Mouse (Mus musculus) liver, adult 2 months (tissue): ENCODE data around the gene Daxx. TPM values are rescaled to one million over a fixed set of nuclear protein-coding genes. Genes with fewer than 3 reads are reported as not detected.
"Not testable (repeated sequence)": the region's sequence is repeated elsewhere in the genome, so short reads cannot be mapped to it uniquely, and the experiment has no call there.

Experiments used
- DNase-seq: peaks from one replicate; pipeline ENCODE4 v3.0.0-alpha.2; 2011; ENCODE audit warnings: low read depth, low spot score; ENCODE audit errors: extremely low read depth
- H3K27ac ChIP-seq: fragments of 200-500 bp; replicated peaks from 2 replicates; pipeline ENCODE4 v1.5.1; 2012; ENCODE audit warnings: low read depth, mild to moderate bottlenecking, control low read depth, inconsistent platforms, low read length; ENCODE audit not compliant: insufficient read depth
- H3K27me3 ChIP-seq: fragments of 200-500 bp; 2 replicates; pipeline ENCODE4 v1.6.1; 2012; ENCODE audit warnings: mild to moderate bottlenecking, moderate library complexity, low read length, inconsistent platforms; ENCODE audit not compliant: control insufficient read depth, insufficient read depth
- H3K36me3 ChIP-seq: fragments of 200-500 bp; 2 replicates; pipeline ENCODE4 v1.6.1; 2012; ENCODE audit warnings: low read length, inconsistent platforms; ENCODE audit not compliant: control insufficient read depth, insufficient read depth
- H3K4me1 ChIP-seq: fragments of 200-500 bp; 2 replicates; pipeline ENCODE4 v1.6.1; 2011; ENCODE audit warnings: low read length; ENCODE audit not compliant: control insufficient read depth, insufficient read depth
- H3K4me3 ChIP-seq: fragments of 200-500 bp; 2 replicates; pipeline ENCODE4 v1.5.1; 2011; ENCODE audit warnings: low read depth, mild to moderate bottlenecking, control low read depth, low read length, moderate library complexity; ENCODE audit not compliant: insufficient read depth
- H3K79me2 ChIP-seq: fragments of 200-500 bp; 2 replicates; pipeline ENCODE4 v1.6.1; 2012; ENCODE audit warnings: inconsistent platforms, mild to moderate bottlenecking, low read length, moderate library complexity; ENCODE audit not compliant: control insufficient read depth, insufficient read depth
- H3K9ac ChIP-seq: fragments of 200-500 bp; 2 replicates; pipeline ENCODE4 v1.6.1; 2012; ENCODE audit warnings: low read depth, mild to moderate bottlenecking, control low read depth, inconsistent platforms, low read length
- CTCF ChIP-seq: fragments of 200-500 bp; IDR thresholded peaks from 2 replicates; pipeline ENCODE4 v1.5.1; 2011; ENCODE audit warnings: low read depth, low read length, control low read depth
- POLR2A ChIP-seq: fragments of 200-500 bp; IDR thresholded peaks from 2 replicates; pipeline ENCODE4 v1.6.1; 2011; ENCODE audit warnings: low read length, control low read depth; ENCODE audit not compliant: insufficient read depth; ENCODE audit errors: extremely low read depth
- WGBS: fragments of 180-500 bp; shearing (Covaris S2); methylation state at CpG from one replicate; pipeline ENCODE4 v1.1.7; 2018; 5-methylcytosine and 5-hydroxymethylcytosine counted together
- polyA plus RNA-seq: library from polyadenylated mRNA; depleted of rRNA; stranded (reverse); fragments of >200 nt; gene quantifications from 2 replicates; pipeline ENCODE4 v1.2.3, GENCODE M21; 2012
- total RNA-seq: library from RNA; depleted of rRNA; stranded (reverse); fragments of >200 nt; gene quantifications from 2 replicates; pipeline ENCODE4 v1.2.3, GENCODE M21; 2014

The Daxx gene
- total and polyA plus RNA-seq, 2 experiments: 10.2 to 30.8 TPM

DNA sequence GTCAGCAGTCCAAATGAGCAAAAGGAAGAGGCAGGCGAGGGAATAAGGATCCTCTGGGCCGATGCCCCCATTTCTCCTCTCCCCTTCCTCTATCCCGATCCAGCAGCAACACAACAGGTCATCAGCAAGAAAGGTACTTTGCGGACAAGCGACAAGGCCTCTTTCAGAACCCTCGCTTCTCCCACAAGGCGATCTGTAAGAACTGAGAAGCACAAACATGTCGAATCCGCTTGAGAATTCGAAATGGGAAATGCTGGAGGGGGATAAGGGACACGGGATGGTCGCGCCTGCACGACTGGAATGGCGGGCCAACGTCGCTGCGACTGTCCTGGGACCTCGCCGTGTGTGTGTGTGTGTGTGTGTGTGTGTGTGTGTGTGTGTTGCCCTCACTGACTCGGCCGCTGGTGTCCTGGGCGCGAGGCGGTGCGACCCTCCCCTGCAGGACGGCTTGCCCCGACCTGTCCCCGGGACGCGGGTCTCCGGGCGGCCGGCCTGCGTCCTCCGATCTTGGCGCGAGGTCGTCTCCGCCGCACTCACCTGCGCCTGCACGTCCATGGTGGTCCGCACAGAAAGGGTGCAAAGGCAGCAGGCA is 19.2 kb upstream of the Daxx start:
- not testable (repeated sequence) for H3K36me3 ChIP-seq, H3K79me2 ChIP-seq, DNase-seq, H3K4me1 ChIP-seq, H3K27me3 ChIP-seq, H3K27ac ChIP-seq
- 2% methylated on average over 44 of the region's 44 CpGs for WGBS
- Histone ChIP-seq H3K4me3 (peak overlapping the region; percentile 82), H3K9ac (peak overlapping the region; percentile 71)

DNA sequence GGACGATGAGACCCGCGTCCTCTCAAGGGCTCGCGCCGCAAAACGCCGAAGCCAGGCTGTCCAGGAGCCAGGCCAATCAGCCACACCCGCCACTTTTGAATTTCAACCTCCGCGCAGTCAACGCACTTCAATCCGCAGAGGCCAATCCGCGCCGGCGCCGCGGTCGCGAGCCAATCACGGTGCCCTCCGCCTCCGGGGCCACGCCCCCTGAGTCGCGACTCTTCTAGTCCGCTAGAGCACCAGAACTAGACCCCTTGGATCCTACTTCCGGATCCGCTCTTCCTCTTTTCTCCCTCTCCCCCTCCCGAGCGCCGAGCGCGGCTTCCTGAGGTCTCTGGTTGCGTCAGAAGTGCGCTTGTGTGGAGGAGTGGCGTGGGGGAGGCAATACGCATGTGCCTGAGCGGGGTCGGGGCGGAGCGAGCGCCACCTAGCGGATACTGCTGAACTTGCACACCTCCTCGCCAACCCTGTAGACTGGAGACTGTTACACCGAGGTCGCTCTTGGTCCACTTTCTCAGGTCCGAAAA is 18.6 kb upstream of the Daxx start, which contains the start of gene Kifc1:
Gene Kifc1 (minus strand): TSS at position 129 of the 527 bp plus-strand sequence.
- Histone ChIP-seq H3K27me3 (no peaks in the 10 kb centered on the region), H3K27ac (no peak within 1 kb of the TSS), H3K9ac (peak within 1 kb of the TSS; percentile 71), H3K4me1 (no peaks in the 10 kb centered on the region; the same call in 1 of the 2 replicates), H3K36me3 (no peaks in the 10 kb centered on the region), H3K4me3 (peak within 1 kb of the TSS; percentile 82), H3K79me2 (0 out of 2 replicates have a peak, but pooled peaks cover 6% of the 10 kb centered on the region)
- TF ChIP-seq POLR2A: no peak
- TF ChIP-seq CTCF: peak; percentile 97
- under 1% methylated on average over 49 of the region's 49 CpGs for WGBS
- DNase-seq: peak; percentile 96

- H3K27me3 ChIP-seq: no peaks in the 10 kb centered on the region
- no peak overlapping the region for H3K27ac ChIP-seq
- H3K36me3 ChIP-seq: no peaks in the 10 kb centered on the region
- no peak overlapping the region for H3K9ac ChIP-seq
- 0 out of 2 replicates have a peak, but pooled peaks cover 6% of the 10 kb centered on the region for H3K79me2 ChIP-seq
- no peak for TF ChIP-seq POLR2A
- no peak for TF ChIP-seq CTCF
- 37% methylated on average over 2 of the region's 2 CpGs for WGBS
- no peak for DNase-seq
- no peak overlapping the region for H3K4me3 ChIP-seq
- H3K4me1 ChIP-seq: no peaks in the 10 kb centered on the region; the same call in 1 of the 2 replicates
Measured at GRCm38 (mm10) chr17:33891357-33891756, 17.9 kb upstream of the Daxx start.

- not testable (repeated sequence) for H3K4me3 ChIP-seq, H3K36me3 ChIP-seq, H3K4me1 ChIP-seq, H3K27me3 ChIP-seq, DNase-seq, H3K27ac ChIP-seq, H3K9ac ChIP-seq, H3K79me2 ChIP-seq
- 76% methylated on average over 6 of the region's 6 CpGs for WGBS
Measured at GRCm38 (mm10) chr17:33891892-33892291, 17.3 kb upstream of the Daxx start.

- TF ChIP-seq CTCF (no peak), POLR2A (no peak)
- H3K79me2 ChIP-seq: 0 out of 2 replicates have a peak, but pooled peaks cover 6% of the 10 kb centered on the region
- 38% methylated on average over 7 of the region's 7 CpGs for WGBS
- DNase-seq: no peak
- H3K9ac ChIP-seq: no peak overlapping the region
- H3K4me1 ChIP-seq: no peaks in the 10 kb centered on the region; the same call in 1 of the 2 replicates
- no peaks in the 10 kb centered on the region for H3K27me3 ChIP-seq
- H3K4me3 ChIP-seq: no peak overlapping the region
- no peaks in the 10 kb centered on the region for H3K36me3 ChIP-seq
- H3K27ac ChIP-seq: no peak overlapping the region
Measured at GRCm38 (mm10) chr17:33892429-33892828, 16.8 kb upstream of the Daxx start.

DNA sequence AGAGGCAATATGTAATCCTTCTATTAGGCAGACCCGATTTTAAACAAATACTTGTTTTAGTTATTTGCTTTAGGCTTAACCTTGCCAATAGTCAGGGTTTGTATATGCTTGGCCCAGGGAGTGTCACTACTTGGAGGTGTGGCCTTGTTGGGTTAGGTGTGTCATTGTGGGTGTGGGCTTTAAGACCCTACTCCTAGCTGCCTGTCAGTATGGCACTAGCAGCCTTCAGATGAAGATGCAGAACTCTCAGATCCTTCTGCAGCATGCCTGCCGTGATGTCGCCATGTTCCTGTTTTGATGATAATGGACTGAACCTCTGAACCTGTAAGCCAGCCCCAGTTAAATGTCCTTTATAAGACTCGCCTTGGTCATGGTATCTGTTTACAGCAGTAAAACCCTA is 16.2 kb upstream of the Daxx start:
- not testable (repeated sequence) for H3K27me3 ChIP-seq, H3K27ac ChIP-seq, H3K79me2 ChIP-seq, H3K36me3 ChIP-seq, H3K4me1 ChIP-seq, H3K9ac ChIP-seq, H3K4me3 ChIP-seq, DNase-seq
- 72% methylated on average over 4 of the region's 4 CpGs for WGBS
